In the genomic region with DNA sequence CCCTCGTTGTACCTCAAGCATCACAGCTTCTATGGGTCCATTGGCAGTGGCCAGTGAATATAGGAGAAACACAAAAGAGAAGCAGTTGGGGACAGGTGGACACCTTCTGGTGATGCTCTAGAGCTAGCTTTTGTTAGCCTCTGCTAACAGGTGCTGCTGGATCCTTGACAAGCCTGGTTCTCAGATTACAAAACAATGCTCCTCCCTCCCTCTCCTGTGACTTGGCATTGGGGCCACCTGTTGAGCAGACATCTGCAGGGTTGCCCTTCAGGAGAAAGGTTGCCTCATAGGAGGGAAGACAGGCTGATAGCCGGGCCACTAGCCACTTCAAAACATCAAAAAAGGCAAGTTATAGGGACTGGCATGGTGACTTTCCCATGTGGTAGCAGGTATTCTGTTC, we compare ENCODE assay signal across 9 mouse cellular contexts. TPM values are rescaled to one million over a fixed set of nuclear protein-coding genes. Genes with fewer than 3 reads are reported as not detected.
A peak's percentile ranks its signal among the peaks of the same experiment; 100 is the strongest.
DNase-seq lines count a peak whose midpoint lies in the region; ATAC-seq and TF ChIP-seq lines count a peak whose summit lies in the region.
"Had no signal": no experiment of that assay in that cellular context is flagged by ENCODE, and none has a peak within 500 bp of the region (broad histone marks: within the 10 kb centered on the region; RNA-seq: fewer than 3 reads in every experiment).

Gene Slc31a2, plus strand, starts transcription at position 287 of the 400 bp plus-strand sequence.

- no peak within 1 kb of the TSS for H3K27ac ChIP-seq in kidney, adult 2 months (ENCODE audit: insufficient read depth, low read depth, low read length)
- H3K27ac ChIP-seq in limb, embryonic 11.5 days (replicated peaks; ENCODE audit: low read depth, low read length): no peak within 1 kb of the TSS

- H3K4me2 ChIP-seq in limb, embryonic 11.5 days (ENCODE audit: low read depth, severe bottlenecking): no peak within 1 kb of the TSS

- no peaks in the 10 kb centered on the region for H3K36me3 ChIP-seq in kidney, adult 2 months (ENCODE audit: control insufficient read depth, insufficient read depth, low read length)
- H3K36me3 ChIP-seq in limb, embryonic 11.5 days (ENCODE audit: control insufficient read depth, insufficient read depth, low read length): no peaks in the 10 kb centered on the region

- no peak for TF ChIP-seq CTCF in kidney, adult 2 months (conservative IDR thresholded peaks at IDR 0.05; ENCODE audit: insufficient read depth, insufficient read length, low read depth, low read length)

- no peaks in the 10 kb centered on the region for H3K27me3 ChIP-seq in kidney, adult 2 months (replicated peaks; ENCODE audit: control insufficient read depth, insufficient read depth, low read length)
- H3K27me3 ChIP-seq in limb, embryonic 11.5 days (ENCODE audit: control insufficient read depth, insufficient read depth, low read length): no peaks in the 10 kb centered on the region
- H3K27me3 ChIP-seq: CH12.LX had no signal

- intact Hi-C loops in left cerebral cortex, postnatal 36 days (cut with DNase I): no loop called here

- ATAC-seq in limb, embryonic 11.5 days (ENCODE audit: insufficient number of reproducible peaks, low FRiP score, low TSS enrichment, low read depth): no peak

- H3K4me1 ChIP-seq in kidney, adult 2 months (ENCODE audit: control insufficient read depth, insufficient read depth, low read length): no peaks in the 10 kb centered on the region
- H3K4me1 ChIP-seq in limb, embryonic 11.5 days (ENCODE audit: control insufficient read depth, insufficient read depth, low read length): no peaks in the 10 kb centered on the region

- H3K9me3 ChIP-seq in limb, embryonic 11.5 days (ENCODE audit: control insufficient read depth, low read length): no peaks in the 10 kb centered on the region

- H3K9ac ChIP-seq in limb, embryonic 11.5 days (ENCODE audit: low read length): no peak within 1 kb of the TSS

- WGBS in kidney, adult 2 months: 50% methylated on average over 2 of the region's 2 CpGs
- 49% methylated on average over 2 of the region's 2 CpGs for WGBS in limb, embryonic 11.5 days

- no peak within 1 kb of the TSS for H3K4me3 ChIP-seq in kidney, adult 2 months (ENCODE audit: insufficient read depth, low read depth, low read length)
- no peak within 1 kb of the TSS for H3K4me3 ChIP-seq in limb, embryonic 11.5 days (ENCODE audit: low read depth, low read length)

- no peak for TF ChIP-seq POLR2A in kidney, adult 2 months (IDR thresholded peaks at IDR 0.05; ENCODE audit: low read depth, low read length)

- DNase-seq in kidney, adult 2 months: no peak
- no peak for DNase-seq in kidney, adult 18-20 months
- peak; percentile 51 for DNase-seq in R1 (ENCODE audit: low read depth, low spot score)
- DNase-seq in heart, adult 8-10 months (ENCODE audit: low spot score): no peak
- no peak for DNase-seq in limb, embryonic 11.5 days (ENCODE audit: low spot score)
- no peak for DNase-seq in embryo, embryonic 10 days (ENCODE audit: low spot score)
- DNase-seq in left cerebral cortex, postnatal 36 days (ENCODE audit: low spot score in 2 of 2): no peak
- DNase-seq in lung, postnatal 4 days: no peak

RNA-seq across cellular contexts. Expression of gene Slc31a2, which starts in this region (rescaled TPM):
- polyA plus RNA-seq in kidney, adult 2 months (2012; rRNA removed): 26.6 and 33.0 TPM in 2 replicates
- total RNA-seq in heart, adult 8-10 months (2022): 10 to 100 TPM; 18.9 to 23.0 (median 21.1) TPM
- polyA plus RNA-seq in limb, embryonic 11.5 days (2014; fragmentation: Nextera tagmentation; extraction: Ambion mirVana): 9.6 and 11.3 TPM in 2 replicates
- total RNA-seq in left cerebral cortex, postnatal 36 days (2021): 1 to 10 TPM; 6.7 to 8.7 TPM
